In genomic region chr13:110039779-110040498, GRCm38 (mm10) we compare ENCODE assay signal across 8 mouse cellular contexts.
DNase-seq lines count a peak whose midpoint lies in the region; ATAC-seq and TF ChIP-seq lines count a peak whose summit lies in the region.

No protein-coding gene starts in this region.

- no peak for TF ChIP-seq POLR2A in MEL (IDR thresholded peaks at IDR 0.05; ENCODE audit: control insufficient read depth in 1 of 2, insufficient read depth in 1 of 2, low read depth in 1 of 2, low read length in 2 of 2, poor library complexity in 1 of 2)

- no peak for ATAC-seq in heart, postnatal 0 days (ENCODE audit: insufficient read depth, low read depth)
- ATAC-seq in heart, embryonic 12.5 days (ENCODE audit: insufficient number of reproducible peaks, low FRiP score): no peak
- no peak for ATAC-seq in neural tube, embryonic 11.5 days (ENCODE audit: insufficient read depth, low FRiP score, low TSS enrichment)

- TF ChIP-seq RAD21 in MEL (IDR thresholded peaks at IDR 0.05; ENCODE audit: low read depth, low read length): peak; percentile 66

- no peaks in the 10 kb centered on the region for H3K4me1 ChIP-seq in heart, postnatal 0 days (ENCODE audit: control insufficient read depth, insufficient read depth)
- peaks cover 3% of the 10 kb centered on the region; the same call in 1 of the 2 replicates for H3K4me1 ChIP-seq in heart, embryonic 12.5 days (replicated peaks)
- peaks cover 2 to 9% of the 10 kb centered on the region in 2 experiments; a peak in 3 of 4 replicates for H3K4me1 ChIP-seq in MEL (ENCODE audit: control insufficient read depth in 1 of 2, insufficient read depth in 2 of 2, low read length in 2 of 2)
- no peaks in the 10 kb centered on the region for H3K4me1 ChIP-seq in neural tube, embryonic 11.5 days (ENCODE audit: control insufficient read depth, insufficient read depth, low read length)

- no peaks in the 10 kb centered on the region for H3K36me3 ChIP-seq in heart, postnatal 0 days (replicated peaks; ENCODE audit: control insufficient read depth, insufficient read depth, low read length)
- no peaks in the 10 kb centered on the region for H3K36me3 ChIP-seq in heart, embryonic 12.5 days
- no peaks in the 10 kb centered on the region for H3K36me3 ChIP-seq in MEL (ENCODE audit: control insufficient read depth in 1 of 2, insufficient read depth in 2 of 2, low read length in 2 of 2)
- H3K36me3 ChIP-seq in neural tube, embryonic 11.5 days (ENCODE audit: control insufficient read depth, insufficient read depth, low read length): no peaks in the 10 kb centered on the region

- intact Hi-C loops in left cerebral cortex, postnatal 4 days (cut with DNase I): loop anchor here (5.0 kb wide), 1 partner anchor 263 kb away; no protein-coding TSS in a partner anchor

- no peaks in the 10 kb centered on the region for H3K9me3 ChIP-seq in heart, postnatal 0 days (replicated peaks; ENCODE audit: control insufficient read depth, low read length)
- no peaks in the 10 kb centered on the region for H3K9me3 ChIP-seq in heart, embryonic 12.5 days (replicated peaks)
- H3K9me3 ChIP-seq in MEL (replicated peaks; ENCODE audit: insufficient read depth, low read length): no peaks in the 10 kb centered on the region
- no peaks in the 10 kb centered on the region for H3K9me3 ChIP-seq in neural tube, embryonic 11.5 days (ENCODE audit: control insufficient read depth, low read length)

- peak; percentile 65 for TF ChIP-seq CTCF in heart, postnatal 0 days (IDR thresholded peaks at IDR 0.05; ENCODE audit: low read depth)
- TF ChIP-seq CTCF in MEL (IDR thresholded peaks at IDR 0.05 in 2 of 3, conservative IDR thresholded peaks at IDR 0.05 in 1 of 3; ENCODE audit: control insufficient read depth in 1 of 3, insufficient read depth in 1 of 3, low read depth in 2 of 3, low read length in 3 of 3, poor library complexity in 1 of 3, severe bottlenecking in 1 of 3): peak; percentile 41 to 71 (median 62)

- H3K27me3 ChIP-seq in heart, postnatal 0 days (ENCODE audit: control insufficient read depth, insufficient read depth, low read length): no peaks in the 10 kb centered on the region
- H3K27me3 ChIP-seq in heart, embryonic 12.5 days (replicated peaks): no peaks in the 10 kb centered on the region
- no peaks in the 10 kb centered on the region for H3K27me3 ChIP-seq in MEL (ENCODE audit: control insufficient read depth in 1 of 2, insufficient read depth in 2 of 2, low read length in 2 of 2)
- H3K27me3 ChIP-seq in neural tube, embryonic 11.5 days (ENCODE audit: control insufficient read depth, insufficient read depth, low read length): no peaks in the 10 kb centered on the region

- H3K4me2 ChIP-seq in heart, postnatal 0 days (ENCODE audit: low read depth, low read length): no peak overlapping the region
- no peak overlapping the region for H3K4me2 ChIP-seq in heart, embryonic 12.5 days
- H3K4me2 ChIP-seq in neural tube, embryonic 11.5 days (ENCODE audit: low read depth): no peak overlapping the region

- H3K27ac ChIP-seq in heart, postnatal 0 days (ENCODE audit: low read depth): no peak overlapping the region
- H3K27ac ChIP-seq in heart, embryonic 12.5 days (ENCODE audit: poor library complexity, severe bottlenecking): no peak overlapping the region
- H3K27ac ChIP-seq in MEL (ENCODE audit: control insufficient read depth, low read depth, low read length): no peak overlapping the region; the same call in 1 of the 2 replicates
- H3K27ac ChIP-seq in neural tube, embryonic 11.5 days (ENCODE audit: low read depth, low read length): no peak overlapping the region

- no peak overlapping the region for H3K4me3 ChIP-seq in heart, postnatal 0 days (ENCODE audit: low read depth, low read length)
- H3K4me3 ChIP-seq in heart, embryonic 12.5 days: no peak overlapping the region
- H3K4me3 ChIP-seq in MEL (ENCODE audit: control insufficient read depth in 1 of 2, insufficient read depth in 1 of 2, low read depth in 2 of 2, low read length in 2 of 2): no peak overlapping the region
- H3K4me3 ChIP-seq in neural tube, embryonic 11.5 days (ENCODE audit: low read depth, low read length): no peak overlapping the region

- no peak overlapping the region for H3K9ac ChIP-seq in heart, postnatal 0 days (replicated peaks; ENCODE audit: low read depth, low read length)
- no peak overlapping the region for H3K9ac ChIP-seq in heart, embryonic 12.5 days
- H3K9ac ChIP-seq in MEL (ENCODE audit: control insufficient read depth, low read depth, low read length, poor library complexity, severe bottlenecking): no peak overlapping the region
- H3K9ac ChIP-seq in neural tube, embryonic 11.5 days (ENCODE audit: low read length): no peak overlapping the region

- peak; percentile 25 for DNase-seq in heart, postnatal 0 days (ENCODE audit: low spot score)
- DNase-seq in 3T3-L1 (ENCODE audit: low read depth, low spot score): peak; percentile 69
- peak; percentile 53 for DNase-seq in MEL (ENCODE audit: low read depth, low spot score)
- DNase-seq in embryo, embryonic 9.5 days (ENCODE audit: extremely low spot score): peak; percentile 28
- DNase-seq in left cerebral cortex, postnatal 4 days: peak; percentile 39
- DNase-seq in neural tube, embryonic 11.5 days (ENCODE audit: low spot score): peak; percentile 32
- DNase-seq in spleen, postnatal 4 days (ENCODE audit: low spot score in 2 of 2): no peak

- no peaks in the 10 kb centered on the region for H3K79me2 ChIP-seq in MEL (ENCODE audit: control insufficient read depth, insufficient read depth, low read length, poor library complexity)

- no peak for TF ChIP-seq EP300 in heart, postnatal 0 days (IDR thresholded peaks at IDR 0.05; ENCODE audit: low read depth)
- no peak for TF ChIP-seq EP300 in MEL (IDR thresholded peaks at IDR 0.05; ENCODE audit: low read depth in 1 of 2, low read length in 2 of 2)

- WGBS in heart, postnatal 0 days: 85% methylated on average over 3 of the region's 3 CpGs
- 83% methylated on average over 3 of the region's 3 CpGs for WGBS in heart, embryonic 12.5 days
- WGBS in neural tube, embryonic 11.5 days: 84% methylated on average over 3 of the region's 3 CpGs

TF ChIP-seq in MEL, 35 proteins besides CTCF, POLR2A, EP300 and RAD21:
- no peak for TF ChIP-seq ELF1 (IDR thresholded peaks at IDR 0.05; ENCODE audit: low read depth, low read length)
- no peak for TF ChIP-seq MEF2A (IDR thresholded peaks at IDR 0.05; ENCODE audit: extremely low read depth, insufficient replicate concordance, low read depth, low read length, poor library complexity, severe bottlenecking)
- no peak for TF ChIP-seq ETS1 (IDR thresholded peaks at IDR 0.05; ENCODE audit: low read depth, low read length)
- no peak for TF ChIP-seq GATA1 (IDR thresholded peaks at IDR 0.05; ENCODE audit: low read depth, low read length)
- no peak for TF ChIP-seq MAFK (IDR thresholded peaks at IDR 0.05; ENCODE audit: borderline replicate concordance, low read depth, low read length)
- no peak for TF ChIP-seq BHLHE40 (IDR thresholded peaks at IDR 0.05; ENCODE audit: borderline replicate concordance, low read depth, low read length)
- TF ChIP-seq HCFC1 (IDR thresholded peaks at IDR 0.05; ENCODE audit: low read depth, low read length): no peak
- peak; percentile 60; the same call in 1 of the 2 replicates for TF ChIP-seq ZNF384 (IDR thresholded peaks at IDR 0.05; ENCODE audit: low read depth, low read length)
- no peak for TF ChIP-seq SIN3A (IDR thresholded peaks at IDR 0.05; ENCODE audit: low read length)
- TF ChIP-seq CHD2 (IDR thresholded peaks at IDR 0.05; ENCODE audit: low read length): no peak
- no peak for TF ChIP-seq JUND (IDR thresholded peaks at IDR 0.05; ENCODE audit: low read depth, low read length)
- TF ChIP-seq MYC (IDR thresholded peaks at IDR 0.05; ENCODE audit: low read depth, low read length): no peak
- TF ChIP-seq MXI1 (IDR thresholded peaks at IDR 0.05; ENCODE audit: low read depth, low read length): no peak
- TF ChIP-seq ZMIZ1 (IDR thresholded peaks at IDR 0.05; ENCODE audit: low read depth, low read length): no peak
- TF ChIP-seq SMC3 (IDR thresholded peaks at IDR 0.05; ENCODE audit: low read depth, low read length): peak; percentile 68
- TF ChIP-seq CHD1 (IDR thresholded peaks at IDR 0.05; ENCODE audit: low read depth, low read length): no peak
- TF ChIP-seq GABPA (IDR thresholded peaks at IDR 0.05; ENCODE audit: low read depth, low read length): no peak
- peak; percentile 51 for TF ChIP-seq ZC3H11A (IDR thresholded peaks at IDR 0.05; ENCODE audit: low read depth, low read length)
- no peak for TF ChIP-seq USF1 (IDR thresholded peaks at IDR 0.05; ENCODE audit: low read depth, low read length)
- no peak for TF ChIP-seq KAT2A (conservative IDR thresholded peaks at IDR 0.05; ENCODE audit: low read depth, low read length)
- no peak for TF ChIP-seq UBTF (IDR thresholded peaks at IDR 0.05; ENCODE audit: borderline replicate concordance, insufficient read depth, low read depth, low read length)
- no peak for TF ChIP-seq TAL1 (IDR thresholded peaks at IDR 0.05; ENCODE audit: low read length)

Comparison
In these comparisons a context has a peak if more than half of its experiments do, and no peak if none do; other contexts are left out.
1. DNase-seq: peak in heart, postnatal 0 days (single experiment), 3T3-L1 (single experiment), MEL (single experiment), embryo, embryonic 9.5 days (single experiment), left cerebral cortex, postnatal 4 days (single experiment) and neural tube, embryonic 11.5 days (single experiment); none in spleen, postnatal 4 days (0 of 2).